Mouse (Mus musculus) heart, embryonic 14.5 days (tissue): ENCODE data around the gene Rnf13. TPM values are rescaled to one million over a fixed set of nuclear protein-coding genes. Genes with fewer than 3 reads are reported as not detected.

ENCODE experiments used
- ATAC-seq: fragments of 200-750 bp; cut with Nextera tagmentation; 2 replicates; pipeline ENCODE4 v1.8.0; 2017; ENCODE audit warnings: low read depth, moderate TSS enrichment; ENCODE audit not compliant: insufficient number of reproducible peaks, insufficient read depth, low FRiP score
- H3K27ac ChIP-seq, 2 experiments: fragments of 200-500 bp in 1 of 2; fragments of 300-500 bp in 1 of 2; sonication (generic) in 1 of 2; replicated peaks in 1 of 2; 2 replicates each; pipeline ENCODE4 v1.5.1; 2012 to 2014; ENCODE audit warnings: low read depth in 2 of 2, low read length in 2 of 2, control low read depth in 1 of 2, mild to moderate bottlenecking in 1 of 2, mixed read lengths in 1 of 2; ENCODE audit not compliant: control insufficient read depth in 1 of 2, insufficient read depth in 1 of 2
- H3K27me3 ChIP-seq: fragments of 300-500 bp; sonication (generic); 2 replicates; pipeline ENCODE4 v1.6.1; 2014; ENCODE audit warnings: mild to moderate bottlenecking, low read length, control low read depth; ENCODE audit not compliant: control insufficient read depth, insufficient read depth
- H3K36me3 ChIP-seq: fragments of 300-500 bp; sonication (generic); 2 replicates; pipeline ENCODE4 v1.6.1; 2014; ENCODE audit warnings: mild to moderate bottlenecking, control low read depth, low read length, mixed read lengths; ENCODE audit not compliant: control insufficient read depth, insufficient read depth
- H3K4me1 ChIP-seq, 2 experiments: fragments of 200-500 bp in 1 of 2; fragments of 300-500 bp in 1 of 2; sonication (generic) in 1 of 2; 2 replicates each; pipeline ENCODE4 v1.6.1; 2012 to 2014; ENCODE audit warnings: low read length in 2 of 2, control low read depth in 1 of 2, mixed read lengths in 1 of 2; ENCODE audit not compliant: control insufficient read depth in 2 of 2, insufficient read depth in 2 of 2
- H3K4me2 ChIP-seq: fragments of 300-500 bp; sonication (generic); 2 replicates; pipeline ENCODE4 v1.6.1; 2014; ENCODE audit warnings: mild to moderate bottlenecking, low read length
- H3K4me3 ChIP-seq, 2 experiments: fragments of 200-500 bp in 1 of 2; fragments of 300-500 bp in 1 of 2; sonication (generic) in 1 of 2; 2 replicates each; pipeline ENCODE4 v1.5.1; 2012 to 2014; ENCODE audit warnings: low read length in 2 of 2, mild to moderate bottlenecking in 2 of 2, control low read depth in 1 of 2, low read depth in 1 of 2, moderate library complexity in 1 of 2; ENCODE audit not compliant: control insufficient read depth in 1 of 2, insufficient read depth in 1 of 2
- H3K9ac ChIP-seq: fragments of 300-500 bp; sonication (generic); 2 replicates; pipeline ENCODE4 v1.6.1; 2014; ENCODE audit warnings: mild to moderate bottlenecking, low read length
- H3K9me3 ChIP-seq: fragments of 300-500 bp; sonication (generic); 2 replicates; pipeline ENCODE4 v1.6.1; 2016; ENCODE audit warnings: low read length, control low read depth; ENCODE audit not compliant: control insufficient read depth
- WGBS: fragments of 180-500 bp; shearing (Covaris S2); extraction: QIAGEN DNeasy Blood & Tissue Kit; methylation state at CpG from one replicate; pipeline ENCODE4 v1.1.7; 2014; 5-methylcytosine and 5-hydroxymethylcytosine counted together
- polyA plus RNA-seq: library from polyadenylated mRNA; unstranded; fragments of >200 nt; fragmentation: Nextera tagmentation; extraction: Ambion mirVana; gene quantifications from 2 replicates; pipeline ENCODE4 v1.2.1, GENCODE M21; 2014

Rnf13 gene
- polyA plus RNA-seq, 1 experiment from 2014 or later, result 83.9 TPM

GRCm38 (mm10) chr3:57846662-57846911, 110.7 kb downstream of the Rnf13 start:
- peak overlapping the region; percentile 71 for H3K4me2 ChIP-seq
- ATAC-seq, result no peak
- no peaks in the 10 kb centered on the region for H3K9me3 ChIP-seq
- peaks cover 27% of the 10 kb centered on the region for H3K36me3 ChIP-seq
- peak overlapping the region; percentile 89 for H3K27ac ChIP-seq
- no peaks in the 10 kb centered on the region for H3K27me3 ChIP-seq
- 2% methylated on average over 9 of the region's 9 CpGs for WGBS
- peak overlapping the region; percentile 89 for H3K9ac ChIP-seq
- peaks cover 2 to 11% of the 10 kb centered on the region in 2 experiments; a peak in 3 of 4 replicates for H3K4me1 ChIP-seq
- peak overlapping the region; percentile 99 for H3K4me3 ChIP-seq

GRCm38 (mm10) chr3:57846912-57847759, 111.3 kb downstream of the Rnf13 start:
- under 1% methylated on average over 79 of the region's 104 CpGs for WGBS
- Histone ChIP-seq H3K9me3 (no peaks in the 10 kb centered on the region), H3K4me3 (peak overlapping the region; percentile 99), H3K9ac (peak overlapping the region; percentile 89), H3K27ac (peak overlapping the region; percentile 89), H3K4me1 (peaks cover 2 to 11% of the 10 kb centered on the region in 2 experiments; a peak in 3 of 4 replicates), H3K36me3 (peaks cover 21% of the 10 kb centered on the region), H3K4me2 (peak overlapping the region; percentile 71), H3K27me3 (no peaks in the 10 kb centered on the region)
- peak; percentile 78 for ATAC-seq

GRCm38 (mm10) chr3:57847760-57848185, 111.9 kb downstream of the Rnf13 start, which contains the start of gene Pfn2:
Gene Pfn2, minus strand, starts transcription at chr3:57848079.
- peaks cover 15% of the 10 kb centered on the region for H3K36me3 ChIP-seq
- peaks cover 2 to 11% of the 10 kb centered on the region in 2 experiments; a peak in 3 of 4 replicates for H3K4me1 ChIP-seq
- under 1% methylated on average over 45 of the region's 52 CpGs for WGBS
- H3K27ac ChIP-seq, result peak within 1 kb of the TSS; percentile 89
- H3K4me3 ChIP-seq, result peak within 1 kb of the TSS; percentile 99
- peak within 1 kb of the TSS; percentile 71 for H3K4me2 ChIP-seq
- ATAC-seq, result peak; percentile 63
- H3K9me3 ChIP-seq, result no peaks in the 10 kb centered on the region
- peak within 1 kb of the TSS; percentile 89 for H3K9ac ChIP-seq
- no peaks in the 10 kb centered on the region for H3K27me3 ChIP-seq

- H3K36me3 ChIP-seq, result no peaks in the 10 kb centered on the region
- ATAC-seq, result no peak
- H3K4me2 ChIP-seq, result no peak overlapping the region
- H3K4me3 ChIP-seq, result no peak overlapping the region
- H3K9ac ChIP-seq, result no peak overlapping the region
- no peaks in the 10 kb centered on the region; the same call in 1 of the 2 replicates for H3K9me3 ChIP-seq
- 70% methylated on average over 3 of the region's 3 CpGs for WGBS
- H3K27ac ChIP-seq, result no peak overlapping the region
- no peaks in the 10 kb centered on the region for H3K27me3 ChIP-seq
- H3K4me1 ChIP-seq, result no peaks in the 10 kb centered on the region
Measured at GRCm38 (mm10) chr3:57882945-57883344, 147.1 kb downstream of the Rnf13 start.

Other genes starting within 250 kb of the Rnf13 start
- 17.4 and 20.1 TPM in 2 replicates for gene Wwtr1, start 160.2 kb upstream of the Rnf13 start, polyA plus RNA-seq
- 51.8 and 58.4 TPM in 2 replicates for gene Commd2, start 84.3 kb upstream of the Rnf13 start, polyA plus RNA-seq
- gene Ankub1, start 43.3 kb upstream of the Rnf13 start, polyA plus RNA-seq, result not detected in 2 replicates
- gene Pfn2, start 112.0 kb downstream of the Rnf13 start, polyA plus RNA-seq, result 49.0 and 56.5 TPM in 2 replicates